ENCODE assay signal across 8 mouse cellular contexts in the genomic region with DNA sequence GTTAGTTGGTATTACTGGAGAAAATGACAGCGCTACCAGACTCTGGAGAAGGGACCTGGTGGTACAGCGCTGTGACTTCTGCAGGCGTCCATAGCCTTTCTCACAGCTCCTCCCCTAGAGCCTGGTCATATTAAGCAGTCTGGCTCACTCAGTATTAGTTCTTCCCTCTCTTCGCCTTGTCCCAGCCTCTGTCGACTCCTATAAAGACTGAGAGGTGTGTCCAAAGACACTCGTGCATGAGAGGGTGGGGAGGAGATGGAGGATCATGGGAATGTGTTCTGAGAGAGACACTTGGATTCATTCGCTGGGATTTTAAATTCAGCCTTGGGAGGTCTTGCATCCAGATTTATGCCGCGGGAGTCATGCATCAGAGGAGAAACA. TPM values are rescaled to one million over a fixed set of nuclear protein-coding genes. Genes with fewer than 3 reads are reported as not detected.
DNase-seq lines count a peak whose midpoint lies in the region; ATAC-seq and TF ChIP-seq lines count a peak whose summit lies in the region.

No protein-coding gene starts in this region.

- peaks cover 41% of the 10 kb centered on the region for H3K36me3 ChIP-seq in heart, embryonic 13.5 days
- peaks cover 39% of the 10 kb centered on the region for H3K36me3 ChIP-seq in embryonic facial prominence, embryonic 10.5 days (replicated peaks)
- H3K36me3 ChIP-seq in hindbrain, postnatal 0 days (ENCODE audit: insufficient read depth, low read length), result peaks cover 26% of the 10 kb centered on the region
- H3K36me3 ChIP-seq in lung, embryonic 16.5 days (ENCODE audit: control insufficient read depth, insufficient read depth, low read length), result peaks cover 20% of the 10 kb centered on the region
- H3K36me3 ChIP-seq in stomach, embryonic 16.5 days (ENCODE audit: control insufficient read depth, insufficient read depth, low read length), result peaks cover 9% of the 10 kb centered on the region

- peak overlapping the region; percentile 70 for H3K27ac ChIP-seq in heart, embryonic 13.5 days (replicated peaks)
- peak overlapping the region; percentile 86 for H3K27ac ChIP-seq in embryonic facial prominence, embryonic 10.5 days (replicated peaks)
- H3K27ac ChIP-seq in hindbrain, postnatal 0 days, result peak overlapping the region; percentile 80
- H3K27ac ChIP-seq in lung, embryonic 16.5 days (ENCODE audit: low read length), result peak overlapping the region; percentile 48
- H3K27ac ChIP-seq in stomach, embryonic 16.5 days (ENCODE audit: low read length), result peak overlapping the region; percentile 78; the same call in 1 of the 2 replicates

- peaks cover 19% of the 10 kb centered on the region for H3K4me1 ChIP-seq in heart, embryonic 13.5 days
- peaks cover 15% of the 10 kb centered on the region for H3K4me1 ChIP-seq in embryonic facial prominence, embryonic 10.5 days
- peaks cover 5% of the 10 kb centered on the region for H3K4me1 ChIP-seq in hindbrain, postnatal 0 days (ENCODE audit: insufficient read depth, low read length)
- peaks cover 10% of the 10 kb centered on the region for H3K4me1 ChIP-seq in lung, embryonic 16.5 days (replicated peaks; ENCODE audit: control insufficient read depth, insufficient read depth, low read length)
- peaks cover 7% of the 10 kb centered on the region for H3K4me1 ChIP-seq in stomach, embryonic 16.5 days (ENCODE audit: control insufficient read depth, insufficient read depth, low read length)

- ATAC-seq in heart, embryonic 13.5 days (ENCODE audit: extremely low read depth, insufficient number of reproducible peaks, low FRiP score, low TSS enrichment), result 0 out of 2 replicates have a peak, but pooled peaks have one; percentile 2
- peak; percentile 63 for ATAC-seq in hindbrain, postnatal 0 days
- peak; percentile 58 for ATAC-seq in lung, embryonic 16.5 days (ENCODE audit: low read depth)
- ATAC-seq in stomach, embryonic 16.5 days (ENCODE audit: insufficient read depth, low FRiP score), result peak; percentile 46; the same call in 1 of the 2 replicates

- H3K4me3 ChIP-seq in heart, embryonic 13.5 days, result peak overlapping the region; percentile 88
- peak overlapping the region; percentile 82 for H3K4me3 ChIP-seq in embryonic facial prominence, embryonic 10.5 days
- H3K4me3 ChIP-seq in hindbrain, postnatal 0 days (ENCODE audit: low read length), result peak overlapping the region; percentile 64
- peak overlapping the region; percentile 89 for H3K4me3 ChIP-seq in lung, embryonic 16.5 days (ENCODE audit: low read length)
- peak overlapping the region; percentile 80 for H3K4me3 ChIP-seq in stomach, embryonic 16.5 days (replicated peaks; ENCODE audit: low read length)

- 9% methylated on average over 9 of the region's 9 CpGs for WGBS in heart, embryonic 13.5 days
- 9% methylated on average over 9 of the region's 9 CpGs for WGBS in embryonic facial prominence, embryonic 10.5 days
- WGBS in hindbrain, postnatal 0 days, result 6% methylated on average over 9 of the region's 9 CpGs
- 9% methylated on average over 9 of the region's 9 CpGs for WGBS in lung, embryonic 16.5 days
- WGBS in stomach, embryonic 16.5 days, result 9% methylated on average over 9 of the region's 9 CpGs

- H3K9ac ChIP-seq in heart, embryonic 13.5 days, result peak overlapping the region; percentile 95
- peak overlapping the region; percentile 70 for H3K9ac ChIP-seq in hindbrain, postnatal 0 days (replicated peaks; ENCODE audit: low read length)
- H3K9ac ChIP-seq in lung, embryonic 16.5 days (ENCODE audit: low read length), result peak overlapping the region; percentile 94
- peak overlapping the region; percentile 83 for H3K9ac ChIP-seq in stomach, embryonic 16.5 days (ENCODE audit: low read length)

- no peak for TF ChIP-seq CTCF in hindbrain, postnatal 0 days (IDR thresholded peaks at IDR 0.05; ENCODE audit: low read depth)

- H3K27me3 ChIP-seq in heart, embryonic 13.5 days (replicated peaks), result no peaks in the 10 kb centered on the region
- no peaks in the 10 kb centered on the region for H3K27me3 ChIP-seq in embryonic facial prominence, embryonic 10.5 days (replicated peaks; ENCODE audit: low read depth, poor library complexity, severe bottlenecking)
- no peaks in the 10 kb centered on the region for H3K27me3 ChIP-seq in hindbrain, postnatal 0 days (ENCODE audit: insufficient read depth, low read length)
- no peaks in the 10 kb centered on the region for H3K27me3 ChIP-seq in lung, embryonic 16.5 days (ENCODE audit: control insufficient read depth, insufficient read depth, low read depth, low read length)
- no peaks in the 10 kb centered on the region for H3K27me3 ChIP-seq in stomach, embryonic 16.5 days (ENCODE audit: control insufficient read depth, insufficient read depth, low read length)

- no peak for DNase-seq in heart, adult 8-10 months (ENCODE audit: low spot score)
- peak; percentile 49 for DNase-seq in ES-CJ7 (ENCODE audit: low read depth, low spot score)
- DNase-seq in embryonic facial prominence, embryonic 10.5 days (ENCODE audit: low spot score), result no peak
- DNase-seq in hindbrain, postnatal 0 days (ENCODE audit: low spot score), result peak; percentile 57
- no peak for DNase-seq in layer of hippocampus, adult 11-12 months (ENCODE audit: low spot score)

- H3K9me3 ChIP-seq in heart, embryonic 13.5 days, result no peaks in the 10 kb centered on the region
- H3K9me3 ChIP-seq in embryonic facial prominence, embryonic 10.5 days, result no peaks in the 10 kb centered on the region
- H3K9me3 ChIP-seq in hindbrain, postnatal 0 days (ENCODE audit: low read length), result no peaks in the 10 kb centered on the region
- H3K9me3 ChIP-seq in lung, embryonic 16.5 days (ENCODE audit: control insufficient read depth, low read length), result no peaks in the 10 kb centered on the region
- H3K9me3 ChIP-seq in stomach, embryonic 16.5 days (replicated peaks; ENCODE audit: control insufficient read depth, low read length), result no peaks in the 10 kb centered on the region

- H3K4me2 ChIP-seq in heart, embryonic 13.5 days, result peak overlapping the region; percentile 91
- peak overlapping the region; percentile 84 for H3K4me2 ChIP-seq in hindbrain, postnatal 0 days (ENCODE audit: low read depth, low read length)
- peak overlapping the region; percentile 72 for H3K4me2 ChIP-seq in lung, embryonic 16.5 days (ENCODE audit: low read depth, low read length)
- peak overlapping the region; percentile 66 for H3K4me2 ChIP-seq in stomach, embryonic 16.5 days (ENCODE audit: low read depth, low read length)

RNA-seq across cellular contexts. Expression of a gene that starts 0.6 kb away (rescaled TPM):
- polyA plus RNA-seq in heart, embryonic 13.5 days (2015; fragmentation: Nextera tagmentation; extraction: Ambion mirVana), result 47.9 and 55.1 TPM in 2 replicates
- total RNA-seq in heart, adult 8-10 months (2022), result 10 to 100 TPM; 22.1 to 35.2 (median 27.6) TPM
- polyA plus RNA-seq in embryonic facial prominence, embryonic 10.5 days (2016; fragmentation: Nextera tagmentation; extraction: Ambion mirVana), result 43.8 and 46.8 TPM in 2 replicates
- total RNA-seq in hindbrain, postnatal 0 days (2014; rRNA removed), result 20.9 and 27.5 TPM in 2 replicates
- 48.9 and 57.2 TPM in 2 replicates for polyA plus RNA-seq in hindbrain, postnatal 0 days (2015; fragmentation: Nextera tagmentation; extraction: Ambion mirVana)
- polyA plus RNA-seq in lung, embryonic 16.5 days (2015; fragmentation: Nextera tagmentation; extraction: Ambion mirVana), result 51.0 and 54.4 TPM in 2 replicates
- polyA plus RNA-seq in stomach, embryonic 16.5 days (2015; fragmentation: Nextera tagmentation; extraction: Ambion mirVana), result 49.0 and 56.7 TPM in 2 replicates

RNA-seq across cellular contexts. Expression of a gene that starts 52.0 kb away (rescaled TPM):
- polyA plus RNA-seq in heart, embryonic 13.5 days (2015; fragmentation: Nextera tagmentation; extraction: Ambion mirVana), result 1.2 and 1.3 TPM in 2 replicates
- total RNA-seq in heart, adult 8-10 months (2022), result 1 to 10 TPM; 2.9 to 4.9 (median 3.5) TPM
- polyA plus RNA-seq in embryonic facial prominence, embryonic 10.5 days (2016; fragmentation: Nextera tagmentation; extraction: Ambion mirVana), result 2.7 and 2.8 TPM in 2 replicates
- 5.0 and 7.6 TPM in 2 replicates for total RNA-seq in hindbrain, postnatal 0 days (2014; rRNA removed)
- 1.2 TPM in 2 replicates for polyA plus RNA-seq in hindbrain, postnatal 0 days (2015; fragmentation: Nextera tagmentation; extraction: Ambion mirVana)
- 2.2 and 2.5 TPM in 2 replicates for polyA plus RNA-seq in lung, embryonic 16.5 days (2015; fragmentation: Nextera tagmentation; extraction: Ambion mirVana)
- 1.6 and 2.2 TPM in 2 replicates for polyA plus RNA-seq in stomach, embryonic 16.5 days (2015; fragmentation: Nextera tagmentation; extraction: Ambion mirVana)

Comparison
In these comparisons a context has a peak if more than half of its experiments do, and no peak if none do; other contexts are left out.
1. ATAC-seq: peak in every context shown above with its lines; median percentile 63 in hindbrain, postnatal 0 days; 58 in lung, embryonic 16.5 days; 46 in stomach, embryonic 16.5 days; 2 in heart, embryonic 13.5 days.
2. DNase-seq: peak in ES-CJ7 (single experiment) and hindbrain, postnatal 0 days (single experiment); none in heart, adult 8-10 months (single experiment), embryonic facial prominence, embryonic 10.5 days (single experiment) and layer of hippocampus, adult 11-12 months (single experiment).
3. Peak in every context shown above with its lines, with median percentiles within 50 percentile points of each other: H3K27ac ChIP-seq, H3K4me2 ChIP-seq, H3K4me3 ChIP-seq and H3K9ac ChIP-seq.